Mouse (Mus musculus) MEL (cell line): ENCODE data around the gene Col19a1.

Experiments
- CTCF ChIP-seq, 3 experiments: IDR thresholded peaks in 2 of 3; conservative IDR thresholded peaks in 1 of 3; 2 replicates each; pipeline ENCODE4 v1.5.1; 2011 to 2012; ENCODE audit warnings: low read length in 3 of 3, low read depth in 2 of 3, mild to moderate bottlenecking in 2 of 3, improper control_type of control experiment in 1 of 3, inconsistent platforms in 1 of 3, mixed read lengths in 1 of 3, moderate library complexity in 1 of 3; ENCODE audit not compliant: control insufficient read depth in 1 of 3, insufficient read depth in 1 of 3, poor library complexity in 1 of 3, severe bottlenecking in 1 of 3
- ELF1 ChIP-seq: IDR thresholded peaks from 2 replicates; pipeline ENCODE4 v1.6.1; 2014; ENCODE audit warnings: low read depth, mild to moderate bottlenecking, inconsistent platforms, low read length, improper control_type of control experiment, moderate library complexity
- JUND ChIP-seq: IDR thresholded peaks from 2 replicates; pipeline ENCODE4 v1.6.1; 2011; ENCODE audit warnings: low read depth, mild to moderate bottlenecking, improper control_type of control experiment, low read length
- POLR2A ChIP-seq, 2 experiments: IDR thresholded peaks; 2 replicates each; pipeline ENCODE4 v1.6.1; 2011 to 2012; ENCODE audit warnings: low read length in 2 of 2, mild to moderate bottlenecking in 2 of 2, control low read depth in 1 of 2, improper control_type of control experiment in 1 of 2, low read depth in 1 of 2, moderate library complexity in 1 of 2; ENCODE audit not compliant: control insufficient read depth in 1 of 2, insufficient read depth in 1 of 2, poor library complexity in 1 of 2
- USF1 ChIP-seq: IDR thresholded peaks from 2 replicates; pipeline ENCODE4 v1.6.1; 2014; ENCODE audit warnings: low read depth, mild to moderate bottlenecking, inconsistent platforms, low read length, improper control_type of control experiment, moderate library complexity

GRCm38 (mm10) chr1:24261181-24261580 lies 326.1 kb downstream of the Col19a1 start:
- TF ChIP-seq USF1, result no peak
- TF ChIP-seq ELF1, result no peak
- no peak for TF ChIP-seq POLR2A (IDR thresholded peaks at IDR 0.05; ENCODE audit: control insufficient read depth in 1 of 2, insufficient read depth in 1 of 2, low read depth in 1 of 2, low read length in 2 of 2, poor library complexity in 1 of 2)
- TF ChIP-seq JUND, result no peak
- no peak for TF ChIP-seq CTCF (IDR thresholded peaks at IDR 0.05 in 2 of 3, conservative IDR thresholded peaks at IDR 0.05 in 1 of 3; ENCODE audit: control insufficient read depth in 1 of 3, insufficient read depth in 1 of 3, low read depth in 2 of 3, low read length in 3 of 3, poor library complexity in 1 of 3, severe bottlenecking in 1 of 3)
